Comparison of ENCODE assay signal across 11 mouse cellular contexts in the genomic region with DNA sequence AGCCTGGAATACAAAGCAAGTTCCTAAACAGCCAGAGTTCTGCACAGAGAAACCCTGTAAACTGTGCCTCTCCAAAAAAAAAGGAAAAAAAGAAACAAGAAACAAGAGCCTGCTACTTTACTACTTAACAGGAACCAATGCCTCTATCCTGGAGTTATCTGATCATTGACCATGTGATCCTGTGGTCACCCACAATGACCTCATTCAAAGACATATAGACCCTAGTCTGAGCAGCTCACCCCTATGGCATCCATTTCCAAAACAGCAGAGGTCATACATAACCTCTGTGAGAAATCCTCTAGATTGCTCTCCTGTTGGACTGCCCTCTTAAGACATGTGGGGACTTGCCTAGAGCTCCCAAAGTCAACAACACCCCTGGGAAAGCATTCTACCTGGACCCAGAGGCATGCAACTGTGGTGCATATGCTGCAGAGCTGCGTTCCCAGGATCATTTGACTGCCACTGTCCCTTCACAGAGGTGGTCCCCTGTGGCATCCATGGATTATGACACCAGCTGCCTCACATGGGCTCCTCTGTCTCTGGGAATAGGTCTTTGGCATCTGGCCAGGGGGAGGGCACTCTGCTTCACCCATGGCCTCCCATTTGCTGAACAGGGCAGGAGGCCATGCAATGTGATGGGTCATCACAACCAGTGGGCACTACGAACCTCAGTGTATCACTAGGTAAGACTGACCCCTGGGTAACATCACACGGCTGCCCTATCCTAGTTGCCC. TPM values are rescaled to one million over a fixed set of nuclear protein-coding genes. Genes with fewer than 3 reads are reported as not detected.
A peak's percentile ranks its signal among the peaks of the same experiment; 100 is the strongest.
DNase-seq lines count a peak whose midpoint lies in the region; TF ChIP-seq lines count a peak whose summit lies in the region.
"Had no signal": no experiment of that assay in that cellular context is flagged by ENCODE, and none has a peak within 500 bp of the region (broad histone marks: within the 10 kb centered on the region; RNA-seq: fewer than 3 reads in every experiment).

No protein-coding gene starts in this region.

- H3K27me3 ChIP-seq in kidney, adult 2 months (replicated peaks; ENCODE audit: control insufficient read depth, insufficient read depth, low read length): no peaks in the 10 kb centered on the region
- H3K27me3 ChIP-seq in forebrain, embryonic 10.5 days (ENCODE audit: poor library complexity, severe bottlenecking): no peaks in the 10 kb centered on the region
- H3K27me3 ChIP-seq: hindbrain, embryonic 15.5 days; lung, embryonic 15.5 days had no signal

- no peaks in the 10 kb centered on the region; the same call in 1 of the 2 replicates for H3K36me3 ChIP-seq in kidney, adult 2 months (ENCODE audit: control insufficient read depth, insufficient read depth, low read length)
- peaks cover 58% of the 10 kb centered on the region for H3K36me3 ChIP-seq in forebrain, embryonic 10.5 days (replicated peaks)
- H3K36me3 ChIP-seq: hindbrain, embryonic 15.5 days had no signal

- WGBS in kidney, adult 2 months: 75% methylated on average over 3 of the region's 3 CpGs
- 95% methylated on average over 3 of the region's 3 CpGs for WGBS in forebrain, embryonic 10.5 days

- no peaks in the 10 kb centered on the region for H3K9me3 ChIP-seq in forebrain, embryonic 10.5 days
- H3K9me3 ChIP-seq: hindbrain, embryonic 15.5 days; lung, embryonic 15.5 days had no signal

- H3K4me1 ChIP-seq in kidney, adult 2 months (ENCODE audit: control insufficient read depth, insufficient read depth, low read length): peaks cover 29% of the 10 kb centered on the region
- H3K4me1 ChIP-seq in forebrain, embryonic 10.5 days: no peaks in the 10 kb centered on the region

- no peak for TF ChIP-seq CTCF in kidney, adult 2 months (conservative IDR thresholded peaks at IDR 0.05; ENCODE audit: insufficient read depth, insufficient read length, low read depth, low read length)

- H3K4me3 ChIP-seq in kidney, adult 2 months (ENCODE audit: insufficient read depth, low read depth, low read length): no peak overlapping the region
- H3K4me3 ChIP-seq in forebrain, embryonic 10.5 days: no peak overlapping the region
- H3K4me3 ChIP-seq: hindbrain, embryonic 15.5 days; lung, embryonic 15.5 days had no signal

- no peak overlapping the region for H3K27ac ChIP-seq in kidney, adult 2 months (ENCODE audit: insufficient read depth, low read depth, low read length)
- H3K27ac ChIP-seq in forebrain, embryonic 10.5 days: no peak overlapping the region
- H3K27ac ChIP-seq: hindbrain, embryonic 15.5 days; lung, embryonic 15.5 days had no signal

- DNase-seq in gastrocnemius, postnatal 10 days: peak; percentile 19
- DNase-seq in gastrocnemius, adult 8-10 months (ENCODE audit: low spot score in 2 of 2): no peak
- DNase-seq in ovary, postnatal 36 days (ENCODE audit: low spot score): peak; percentile 18
- DNase-seq in ovary, adult 18-20 months (ENCODE audit: low spot score): no peak
- peak; percentile 61 for DNase-seq in kidney, adult 2 months
- DNase-seq in yolk sac, embryonic 10.5 days (ENCODE audit: low spot score): peak; percentile 16
- no peak for DNase-seq in spleen, adult 12 weeks (ENCODE audit: low spot score)
- DNase-seq in forebrain, embryonic 10.5 days (ENCODE audit: extremely low spot score, low spot score): no peak

- no peak for TF ChIP-seq POLR2A in kidney, adult 2 months (IDR thresholded peaks at IDR 0.05; ENCODE audit: low read depth, low read length)

RNA-seq across cellular contexts. Expression of a gene that starts 12.8 kb away (rescaled TPM):
- 10 to 100 TPM; 82.1 to 91.9 TPM for total RNA-seq in gastrocnemius, postnatal 10 days (2021)
- total RNA-seq in gastrocnemius, adult 8-10 months (2022): 10 to 100 TPM; 68.2 to 77.8 (median 71.6) TPM
- 83.2 and 105 TPM in 2 replicates for polyA plus RNA-seq in kidney, adult 2 months (2012; rRNA removed)
- polyA plus RNA-seq in forebrain, embryonic 10.5 days (2016; fragmentation: Nextera tagmentation; extraction: Ambion mirVana): 110 and 112 TPM in 2 replicates

RNA-seq across cellular contexts. Expression of a gene that starts 51.2 kb away (rescaled TPM):
- 10 to 100 TPM; 45.1 to 51.1 TPM for total RNA-seq in gastrocnemius, postnatal 10 days (2021)
- 10 to 100 TPM; 38.6 to 42.3 (median 41.9) TPM for total RNA-seq in gastrocnemius, adult 8-10 months (2022)
- polyA plus RNA-seq in kidney, adult 2 months (2012; rRNA removed): 57.2 and 70.7 TPM in 2 replicates
- 80.6 and 81.5 TPM in 2 replicates for polyA plus RNA-seq in forebrain, embryonic 10.5 days (2016; fragmentation: Nextera tagmentation; extraction: Ambion mirVana)

RNA-seq across cellular contexts. Expression of a gene that starts 57.9 kb away (rescaled TPM):
- total RNA-seq in gastrocnemius, postnatal 10 days (2021): not detected
- total RNA-seq in gastrocnemius, adult 8-10 months (2022): not detected
- 0.03 TPM in 1 of 2 replicates, not detected in the other for polyA plus RNA-seq in kidney, adult 2 months (2012; rRNA removed)
- 0.22 and 0.25 TPM in 2 replicates for polyA plus RNA-seq in forebrain, embryonic 10.5 days (2016; fragmentation: Nextera tagmentation; extraction: Ambion mirVana)
- polyA plus RNA-seq: spleen, adult 2 months had no signal

RNA-seq across cellular contexts. Expression of a gene that starts 58.2 kb away (rescaled TPM):
- 1 to 10 TPM; 6.8 to 7.1 TPM for total RNA-seq in gastrocnemius, postnatal 10 days (2021)
- total RNA-seq in gastrocnemius, adult 8-10 months (2022): 1 to 10 TPM; 1.9 to 3.3 (median 2.8) TPM
- 5.7 and 6.6 TPM in 2 replicates for polyA plus RNA-seq in kidney, adult 2 months (2012; rRNA removed)
- polyA plus RNA-seq in forebrain, embryonic 10.5 days (2016; fragmentation: Nextera tagmentation; extraction: Ambion mirVana): 243 and 248 TPM in 2 replicates

Comparison
In these comparisons a context has a peak if more than half of its experiments do, and no peak if none do; other contexts are left out.
1. DNase-seq: peak in gastrocnemius, postnatal 10 days (single experiment), ovary, postnatal 36 days (single experiment), kidney, adult 2 months (single experiment) and yolk sac, embryonic 10.5 days (single experiment); none in gastrocnemius, adult 8-10 months (0 of 2), ovary, adult 18-20 months (single experiment), spleen, adult 12 weeks (single experiment) and forebrain, embryonic 10.5 days (single experiment).